Mouse (Mus musculus): ENCODE results near the gene C4bp. TPM values are rescaled to one million over a fixed set of nuclear protein-coding genes. Genes with fewer than 3 reads are reported as not detected.

C4bp gene
- total RNA-seq, 1 experiment from 2014 or later = 31.3 TPM

Other genes with a start within 250 kb of the C4bp start
- gene Cd55b, start 238.6 kb downstream of the C4bp start, total RNA-seq (2021) = 1.4 TPM in 1 of 2 replicates, not detected in the other
- 17.8 and 38.3 TPM in 2 replicates for gene Cd55, start 198.9 kb downstream of the C4bp start, total RNA-seq (2021)
- not detected in 2 replicates for gene Zp3r, start 32.0 kb downstream of the C4bp start, total RNA-seq (2021)
- gene Gm29427, start 54.2 kb upstream of the C4bp start, total RNA-seq (2021) = not detected in 2 replicates
- gene Yod1, start 55.7 kb upstream of the C4bp start, total RNA-seq (2021) = 9.8 and 10.1 TPM in 2 replicates
- gene Pfkfb2, start 67.6 kb upstream of the C4bp start, total RNA-seq (2021) = 19.5 and 23.1 TPM in 2 replicates
- gene AA986860, start 70.3 kb upstream of the C4bp start, total RNA-seq (2021) = 2.1 and 2.7 TPM in 2 replicates
- gene Fcamr, start 139.3 kb upstream of the C4bp start, total RNA-seq (2021) = not detected in 2 replicates
- gene Pigr, start 165.1 kb upstream of the C4bp start, total RNA-seq (2021) = 0.19 and 5.1 TPM in 2 replicates
- 2.6 and 17.6 TPM in 2 replicates for gene Fcmr, start 204.0 kb upstream of the C4bp start, total RNA-seq (2021)
- gene Il24, start 225.8 kb upstream of the C4bp start, total RNA-seq (2021) = not detected in 2 replicates
- gene Il20, start 249.8 kb upstream of the C4bp start, total RNA-seq (2021) = not detected in 2 replicates

Data from adrenal gland, postnatal 14 days (tissue).